Mouse (Mus musculus) cerebellum, adult 8-10 months (tissue): ENCODE data around the gene Itpkc.

Experiments
- DNase-seq: peaks from one replicate; pipeline ENCODE4 v3.0.0; 2022

The Itpkc gene

DNA sequence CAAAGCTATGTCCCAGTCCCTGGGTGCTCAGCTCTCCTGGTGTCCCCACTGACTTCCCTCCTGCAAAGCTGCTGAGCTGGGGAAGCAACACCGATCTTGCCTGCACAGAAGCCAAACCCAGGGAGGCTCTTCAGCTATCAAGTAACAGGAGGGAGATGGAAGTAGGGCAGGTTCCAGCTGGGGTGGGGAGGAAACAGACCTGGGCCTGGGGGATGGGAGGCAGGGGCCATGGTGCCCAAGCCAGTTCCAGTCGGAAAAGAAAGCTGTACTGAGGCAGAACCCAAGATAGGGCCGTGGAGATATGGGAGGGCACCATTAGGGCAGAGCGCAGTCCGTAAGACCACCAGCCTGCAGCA is 65.0 kb downstream of the Itpkc start:
- DNase-seq: peak; percentile 25

DNA sequence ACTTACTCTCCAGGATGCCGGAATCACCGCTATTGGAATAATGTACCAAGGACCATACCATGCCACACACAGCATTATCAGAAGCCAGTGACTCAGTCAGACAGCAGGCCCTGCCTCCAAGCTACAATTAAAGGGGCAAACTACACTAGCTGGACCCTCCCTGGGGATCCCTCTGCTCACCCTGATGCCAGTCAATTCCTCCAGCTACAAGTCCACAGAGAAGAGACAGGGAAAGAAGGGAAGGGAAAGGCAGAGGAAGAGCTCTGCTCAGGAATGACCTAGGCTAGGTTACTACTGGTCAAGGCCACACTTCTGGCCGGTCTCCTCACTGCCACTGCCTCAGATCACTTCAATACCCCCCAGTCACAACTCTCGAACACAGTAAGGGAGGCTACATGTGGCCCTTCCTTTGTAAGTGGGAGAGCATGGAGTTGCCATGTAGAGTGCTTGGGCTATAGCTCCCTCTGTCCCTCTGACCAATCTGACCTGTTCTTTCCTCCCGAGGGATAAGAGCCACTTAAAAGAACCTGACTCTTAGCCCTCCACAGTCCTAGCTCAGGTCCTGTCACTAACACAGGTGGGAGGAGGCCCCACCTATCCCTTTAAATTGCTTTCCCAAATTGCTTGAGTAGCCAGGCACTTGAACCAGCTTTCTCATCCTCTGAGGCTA is 65.5 kb downstream of the Itpkc start:
- DNase-seq: peak; percentile 14

DNA sequence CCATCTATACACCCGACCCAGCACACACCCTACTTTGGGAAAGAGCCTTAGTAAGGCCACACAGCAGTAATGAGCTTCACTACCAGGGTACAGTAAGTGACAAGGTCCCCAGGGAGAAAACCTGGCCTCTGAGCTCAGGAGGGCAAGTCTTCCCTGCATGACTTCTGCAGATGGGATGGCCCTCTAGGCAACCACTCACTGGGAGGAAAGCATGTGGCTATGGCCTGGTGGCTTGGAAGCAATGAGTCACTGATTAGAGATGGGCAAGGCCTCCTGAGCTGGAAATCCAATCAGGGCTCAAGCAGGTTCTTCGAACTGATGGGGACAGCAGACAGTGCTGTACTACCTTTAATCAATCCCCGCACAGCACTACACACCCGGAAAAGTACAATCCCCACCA is 66.7 kb downstream of the Itpkc start:
- DNase-seq: peak; percentile 25

DNA sequence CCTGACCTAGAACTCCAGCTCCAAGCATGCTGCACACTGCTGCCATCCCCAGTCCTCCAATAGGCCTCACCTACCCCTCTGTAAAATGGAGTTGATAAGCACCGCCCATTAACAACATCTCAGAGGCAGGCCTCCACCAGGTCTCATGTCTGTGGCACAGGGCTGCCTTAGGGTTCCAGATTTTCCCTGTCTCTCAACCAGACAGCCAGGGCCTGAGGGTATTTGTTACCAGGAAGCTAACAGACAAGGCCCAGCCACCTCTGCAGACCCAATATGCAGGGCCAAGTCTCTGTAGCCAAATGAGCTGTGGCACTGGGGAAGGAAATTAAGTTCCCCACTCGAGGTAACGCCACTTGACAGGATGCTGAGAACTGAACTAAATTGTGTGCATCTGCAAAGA is 67.5 kb downstream of the Itpkc start:
- DNase-seq: peak; percentile 9

DNA sequence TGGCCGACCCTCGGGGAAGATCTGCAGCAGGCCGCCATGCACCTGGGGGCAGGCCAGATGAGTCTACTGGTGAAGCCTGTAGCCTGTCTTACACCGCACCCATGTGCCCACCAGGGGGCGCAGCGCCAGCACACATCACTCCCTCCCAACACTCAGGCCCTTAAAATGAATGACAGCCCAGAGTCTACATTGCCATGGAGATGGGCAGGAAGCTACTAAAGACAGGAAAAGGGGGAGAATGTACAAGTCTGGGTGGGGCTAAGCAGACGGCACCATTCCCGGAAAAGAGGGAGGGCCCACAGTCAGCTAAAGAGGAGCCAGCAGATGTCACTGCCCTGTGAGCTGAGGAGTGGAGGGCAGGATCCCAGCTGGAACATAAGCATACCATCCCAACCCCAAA is 68.6 kb downstream of the Itpkc start:
- DNase-seq: peak; percentile 82

DNA sequence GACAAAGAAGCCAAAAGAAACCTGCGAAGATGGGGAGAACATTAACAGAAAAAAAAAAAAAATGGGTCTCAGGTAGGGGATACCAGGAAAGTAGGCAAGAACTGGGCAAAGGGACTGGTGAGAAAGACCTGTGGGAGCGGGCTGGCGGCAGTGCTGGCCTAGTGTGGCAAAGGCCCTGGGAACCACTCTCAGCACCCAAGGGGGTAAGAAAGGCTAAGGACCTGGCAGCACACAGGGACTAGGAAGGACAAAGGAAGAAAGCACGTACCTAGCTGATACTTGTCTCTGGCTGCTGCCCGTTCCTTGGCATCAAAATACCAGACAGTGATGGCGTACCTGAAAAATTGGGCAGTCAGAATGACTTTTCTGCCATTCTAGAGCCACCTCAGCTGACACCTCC is 69.2 kb downstream of the Itpkc start:
- DNase-seq: peak; percentile 14

DNA sequence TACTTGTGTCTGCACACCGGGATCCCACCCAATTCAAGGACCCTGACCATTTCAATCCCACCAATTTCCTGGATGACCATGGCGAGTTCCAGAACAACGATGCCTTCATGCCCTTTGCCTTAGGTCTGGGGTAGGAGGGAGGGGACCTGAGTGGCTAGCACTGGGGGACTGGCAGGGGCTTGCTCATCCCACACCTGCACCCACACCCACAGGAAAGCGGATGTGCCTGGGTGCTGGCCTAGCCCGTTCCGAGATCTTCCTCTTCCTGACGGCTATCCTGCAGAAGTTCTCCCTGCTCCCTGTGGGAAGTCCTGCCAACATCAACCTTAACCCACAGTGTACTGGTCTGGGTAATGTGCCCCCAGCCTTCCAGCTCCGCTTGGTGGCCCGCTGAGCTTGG is 70.3 kb downstream of the Itpkc start:
- no peak for DNase-seq
